Mouse (Mus musculus) lung, postnatal 25 days (tissue): Measurements from ENCODE around the gene Trim47.
A peak's percentile ranks its signal among the peaks of the same experiment; 100 is the strongest.

Experiments
- DNase-seq: peaks from one replicate; pipeline ENCODE4 v3.0.0; 2022; ENCODE audit warnings: low spot score

The Trim47 gene

GRCm38 (mm10) chr11:116061641-116062415, 65.2 kb downstream of the Trim47 start:
- no peak for DNase-seq

GRCm38 (mm10) chr11:116060596-116060995, 66.4 kb downstream of the Trim47 start:
- DNase-seq = peak; percentile 86

GRCm38 (mm10) chr11:116059691-116060025, 67.4 kb downstream of the Trim47 start:
- no peak for DNase-seq

DNA sequence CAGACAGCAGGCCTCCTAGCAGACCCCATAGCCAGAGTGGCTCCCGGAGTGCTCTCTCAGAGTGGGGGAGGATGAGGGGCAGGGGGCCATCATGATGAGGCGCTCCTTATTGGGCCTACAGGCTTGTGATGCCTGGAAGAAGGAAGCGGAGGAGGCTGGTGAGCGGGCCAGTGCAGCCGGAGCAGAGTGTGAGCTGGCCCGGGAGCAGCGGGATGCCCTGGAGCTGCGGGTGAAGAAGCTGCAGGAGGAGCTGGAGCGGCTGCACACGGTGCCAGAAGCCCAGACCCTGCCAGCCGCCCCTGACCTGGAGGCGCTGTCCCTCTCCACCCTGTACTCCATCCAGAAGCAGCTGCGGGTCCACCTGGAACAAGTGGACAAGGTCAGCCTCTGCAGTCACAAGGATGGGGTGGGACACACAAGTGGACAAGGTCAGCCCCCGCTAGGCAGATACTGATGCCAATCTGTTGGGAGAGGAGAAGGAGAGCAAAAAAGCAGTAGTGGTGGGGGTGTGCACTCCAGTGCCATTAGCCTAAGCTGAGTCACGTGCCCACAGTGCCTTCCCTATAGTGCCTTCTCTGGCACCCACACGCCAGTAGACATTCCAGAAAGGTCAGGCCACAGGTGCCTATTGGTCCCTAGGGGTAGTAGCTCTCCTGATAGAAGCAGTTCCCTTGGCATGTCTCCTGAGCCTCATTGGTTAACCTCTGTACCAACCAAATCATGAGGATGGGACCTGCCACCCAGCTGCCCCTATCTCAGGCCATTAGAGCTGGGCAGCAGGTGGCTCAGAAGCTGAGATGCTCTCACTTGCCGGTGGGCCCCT, 67.9 kb downstream of the Trim47 start:
- no peak for DNase-seq

GRCm38 (mm10) chr11:116058022-116058614, 68.9 kb downstream of the Trim47 start:
- no peak for DNase-seq

- no peak for DNase-seq
Measured at GRCm38 (mm10) chr11:116057237-116057881, 69.7 kb downstream of the Trim47 start.

DNA sequence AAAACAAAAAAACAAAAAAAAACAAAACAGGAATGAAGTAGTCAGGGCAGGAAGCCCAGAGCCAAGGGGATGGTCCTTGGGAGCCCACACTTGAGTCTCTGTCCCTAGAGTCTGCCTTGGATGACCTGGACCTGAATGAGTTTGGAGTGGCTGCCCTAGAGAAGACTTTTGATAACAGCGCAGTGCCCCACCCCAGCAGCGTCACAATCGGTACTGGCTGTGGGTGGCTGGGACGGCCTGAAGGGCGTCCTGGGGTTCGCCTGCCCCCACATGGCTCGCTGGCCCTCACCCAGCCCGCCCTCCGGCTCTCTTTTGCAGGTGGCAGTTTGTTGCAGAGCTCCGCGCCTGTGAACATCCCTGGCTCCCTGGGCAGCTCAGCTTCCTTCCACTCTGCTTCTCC, 71.1 kb downstream of the Trim47 start:
- no peak for DNase-seq
